Mouse (Mus musculus) CH12.LX (cell line): ENCODE measurements at regions not wholly inside any gene's neighbourhood (a gene's known extent, or its start where the extent isn't known, plus 50 kb on each side); places are given as distances from the start of the nearest gene placed in this dataset.

Experiments
- DNase-seq: peaks from one replicate; pipeline ENCODE4 v3.0.0-alpha.2; 2013; ENCODE audit errors: extremely low read depth
- H3K27ac ChIP-seq: 2 replicates; pipeline ENCODE4 v1.5.1; 2012; ENCODE audit warnings: low read depth, mild to moderate bottlenecking, control low read depth, moderate library complexity; ENCODE audit not compliant: insufficient read depth
- H3K27me3 ChIP-seq: replicated peaks from 2 replicates; pipeline ENCODE3; 2012; ENCODE audit warnings: inconsistent platforms
- H3K36me3 ChIP-seq, 2 experiments: replicated peaks in 1 of 2; 2 replicates each; pipeline versions ENCODE3 to v1.6.1; 2012; ENCODE audit warnings: inconsistent platforms in 1 of 2, low read length in 1 of 2, mild to moderate bottlenecking in 1 of 2, mixed read lengths in 1 of 2, moderate library complexity in 1 of 2; ENCODE audit not compliant: control insufficient read depth in 1 of 2, insufficient read depth in 1 of 2
- H3K4me1 ChIP-seq, 2 experiments: 2 replicates each; pipeline ENCODE4 v1.6.1; 2012; ENCODE audit warnings: inconsistent platforms in 1 of 2, moderate library complexity in 1 of 2; ENCODE audit not compliant: insufficient read depth in 2 of 2, control insufficient read depth in 1 of 2
- H3K4me2 ChIP-seq: 2 replicates; pipeline ENCODE4 v1.6.1; 2012; ENCODE audit warnings: low read depth, mild to moderate bottlenecking, control low read depth; ENCODE audit not compliant: poor library complexity, insufficient read depth, severe bottlenecking
- H3K4me3 ChIP-seq, 3 experiments: fragments of 150-350 bp in 1 of 3; sonication (generic) in 1 of 3; replicated peaks in 1 of 3; 2 replicates each; pipeline versions ENCODE3 to v1.5.1; 2011 to 2012; ENCODE audit warnings: low read depth in 2 of 3, low read length in 2 of 3, mild to moderate bottlenecking in 2 of 3, moderate library complexity in 2 of 3, control low read depth in 1 of 3, improper control_type of control experiment in 1 of 3, inconsistent platforms in 1 of 3, mixed read lengths in 1 of 3; ENCODE audit not compliant: poor library complexity in 1 of 3
- H3K79me2 ChIP-seq: replicated peaks from 2 replicates; pipeline ENCODE4 v1.6.1; 2012; ENCODE audit warnings: mild to moderate bottlenecking, moderate library complexity; ENCODE audit not compliant: control insufficient read depth, poor library complexity, insufficient read depth, severe bottlenecking; ENCODE audit errors: extremely low read depth
- H3K9ac ChIP-seq: 2 replicates; pipeline ENCODE4 v1.6.1; 2012; ENCODE audit warnings: low read depth, mild to moderate bottlenecking, control low read depth, moderate library complexity; ENCODE audit not compliant: insufficient read depth
- H3K9me3 ChIP-seq: replicated peaks from 2 replicates; pipeline ENCODE3; 2012; ENCODE audit warnings: low read length, inconsistent platforms, mixed read lengths
- BHLHE40 ChIP-seq: IDR thresholded peaks from 2 replicates; pipeline ENCODE4 v1.6.1; 2011; ENCODE audit warnings: mild to moderate bottlenecking, low read depth, low read length, improper control_type of control experiment
- CHD1 ChIP-seq: IDR thresholded peaks from 2 replicates; pipeline ENCODE4 v1.6.1; 2012; ENCODE audit warnings: low read depth, low read length, improper control_type of control experiment, inconsistent platforms
- CHD2 ChIP-seq: IDR thresholded peaks from 2 replicates; pipeline ENCODE4 v1.6.1; 2011; ENCODE audit warnings: low read length, improper control_type of control experiment
- CTCF ChIP-seq, 2 experiments: IDR thresholded peaks in 1 of 2; conservative IDR thresholded peaks in 1 of 2; 2 replicates each; pipeline ENCODE4 v1.5.1; 2011 to 2012; ENCODE audit warnings: low read depth in 2 of 2, low read length in 2 of 2, improper control_type of control experiment in 1 of 2, inconsistent platforms in 1 of 2, mild to moderate bottlenecking in 1 of 2, moderate library complexity in 1 of 2
- E2F4 ChIP-seq: IDR thresholded peaks from 2 replicates; pipeline ENCODE4 v1.6.1; 2011; ENCODE audit warnings: low read depth, low read length, improper control_type of control experiment; ENCODE audit not compliant: insufficient replicate concordance
- ELF1 ChIP-seq: IDR thresholded peaks from 2 replicates; pipeline ENCODE4 v1.6.1; 2014; ENCODE audit warnings: low read depth, mild to moderate bottlenecking, inconsistent platforms, low read length, improper control_type of control experiment
- EP300 ChIP-seq: IDR thresholded peaks from 2 replicates; pipeline ENCODE4 v1.6.1; 2011; ENCODE audit warnings: low read length, improper control_type of control experiment
- ETS1 ChIP-seq: conservative IDR thresholded peaks from 2 replicates; pipeline ENCODE4 v1.6.1; 2012; ENCODE audit warnings: low read depth, mild to moderate bottlenecking, inconsistent platforms, low read length, improper control_type of control experiment, moderate library complexity
- GABPA ChIP-seq: IDR thresholded peaks from 2 replicates; pipeline ENCODE4 v1.6.1; 2012; ENCODE audit warnings: low read depth, low read length, improper control_type of control experiment, inconsistent platforms; ENCODE audit not compliant: insufficient replicate concordance
- HCFC1 ChIP-seq: IDR thresholded peaks from 2 replicates; pipeline ENCODE4 v1.6.1; 2012; ENCODE audit warnings: low read depth, mild to moderate bottlenecking, inconsistent platforms, low read length, improper control_type of control experiment
- IRF4 ChIP-seq: IDR thresholded peaks from 2 replicates; pipeline ENCODE4 v1.6.1; 2014; ENCODE audit warnings: low read depth, mild to moderate bottlenecking, inconsistent platforms, low read length, improper control_type of control experiment
- JUN ChIP-seq: IDR thresholded peaks from 2 replicates; pipeline ENCODE4 v1.6.1; 2011; ENCODE audit warnings: low read depth, mild to moderate bottlenecking, low read length, improper control_type of control experiment, moderate library complexity; ENCODE audit not compliant: insufficient read depth
- JUND ChIP-seq: conservative IDR thresholded peaks from 2 replicates; pipeline ENCODE4 v1.6.1; 2011; ENCODE audit warnings: low read depth, low read length, improper control_type of control experiment
- KAT2A ChIP-seq: IDR thresholded peaks from 2 replicates; pipeline ENCODE4 v1.6.1; 2012; ENCODE audit warnings: low read length, improper control_type of control experiment, inconsistent platforms; ENCODE audit not compliant: insufficient replicate concordance
- MAFK ChIP-seq: IDR thresholded peaks from 2 replicates; pipeline ENCODE4 v1.6.1; 2011; ENCODE audit warnings: low read length, improper control_type of control experiment; ENCODE audit not compliant: insufficient replicate concordance
- MAX ChIP-seq: IDR thresholded peaks from 2 replicates; pipeline ENCODE4 v1.6.1; 2011; ENCODE audit warnings: low read length, improper control_type of control experiment
- MAZ ChIP-seq: IDR thresholded peaks from 2 replicates; pipeline ENCODE4 v1.6.1; 2012; ENCODE audit warnings: low read depth, mild to moderate bottlenecking, inconsistent platforms, low read length, improper control_type of control experiment, moderate library complexity
- MEF2A ChIP-seq: IDR thresholded peaks from 2 replicates; pipeline ENCODE4 v1.6.1; 2014; ENCODE audit warnings: low read depth, mild to moderate bottlenecking, inconsistent platforms, low read length, improper control_type of control experiment, borderline replicate concordance
- MXI1 ChIP-seq: IDR thresholded peaks from 2 replicates; pipeline ENCODE4 v1.6.1; 2011; ENCODE audit warnings: mild to moderate bottlenecking, low read depth, low read length, improper control_type of control experiment
- MYC ChIP-seq: IDR thresholded peaks from 2 replicates; pipeline ENCODE4 v1.6.1; 2011; ENCODE audit warnings: low read depth, mild to moderate bottlenecking, improper control_type of control experiment, low read length
- NELFE ChIP-seq: IDR thresholded peaks from 2 replicates; pipeline ENCODE4 v1.6.1; 2011; ENCODE audit warnings: low read depth, low read length, improper control_type of control experiment
- NRF1 ChIP-seq: IDR thresholded peaks from 2 replicates; pipeline ENCODE4 v1.6.1; 2014; ENCODE audit warnings: low read depth, mild to moderate bottlenecking, inconsistent platforms, low read length, improper control_type of control experiment, moderate library complexity
- PAX5 ChIP-seq: IDR thresholded peaks from 2 replicates; pipeline ENCODE4 v1.6.1; 2012; ENCODE audit warnings: low read length, inconsistent platforms, mixed read lengths
- POLR2A ChIP-seq: IDR thresholded peaks from 2 replicates; pipeline ENCODE4 v1.6.1; 2011; ENCODE audit warnings: low read depth, mild to moderate bottlenecking, improper control_type of control experiment, low read length
- POLR2AphosphoS2 ChIP-seq: IDR thresholded peaks from 2 replicates; pipeline ENCODE4 v1.6.1; 2011; ENCODE audit warnings: low read depth, low read length, improper control_type of control experiment
- RAD21 ChIP-seq: IDR thresholded peaks from 2 replicates; pipeline ENCODE4 v1.6.1; 2011; ENCODE audit warnings: low read depth, mild to moderate bottlenecking, low read length, improper control_type of control experiment, moderate library complexity
- RCOR1 ChIP-seq: conservative IDR thresholded peaks from 2 replicates; pipeline ENCODE4 v1.6.1; 2012; ENCODE audit warnings: low read depth, mild to moderate bottlenecking, inconsistent platforms, low read length, improper control_type of control experiment
- SIN3A ChIP-seq: IDR thresholded peaks from 2 replicates; pipeline ENCODE4 v1.6.1; 2012; ENCODE audit warnings: low read length, improper control_type of control experiment, inconsistent platforms
- SMC3 ChIP-seq: IDR thresholded peaks from 2 replicates; pipeline ENCODE4 v1.6.1; 2011; ENCODE audit warnings: low read depth, low read length, improper control_type of control experiment
- TBP ChIP-seq: conservative IDR thresholded peaks from 2 replicates; pipeline ENCODE4 v1.6.1; 2011; ENCODE audit warnings: low read depth, low read length, improper control_type of control experiment
- TCF12 ChIP-seq: IDR thresholded peaks from 2 replicates; pipeline ENCODE4 v1.6.1; 2014; ENCODE audit warnings: low read depth, mild to moderate bottlenecking, inconsistent platforms, low read length, improper control_type of control experiment
- UBTF ChIP-seq: IDR thresholded peaks from 2 replicates; pipeline ENCODE4 v1.6.1; 2012; ENCODE audit warnings: low read depth, mild to moderate bottlenecking, inconsistent platforms, low read length, improper control_type of control experiment, moderate library complexity
- USF1 ChIP-seq: IDR thresholded peaks from 2 replicates; pipeline ENCODE4 v1.6.1; 2014; ENCODE audit warnings: low read depth, mild to moderate bottlenecking, inconsistent platforms, low read length, improper control_type of control experiment
- USF2 ChIP-seq: conservative IDR thresholded peaks from 2 replicates; pipeline ENCODE4 v1.6.1; 2011; ENCODE audit warnings: low read depth, low read length, improper control_type of control experiment
- ZC3H11A ChIP-seq: IDR thresholded peaks from 2 replicates; pipeline ENCODE4 v1.6.1; 2012; ENCODE audit warnings: low read depth, mild to moderate bottlenecking, inconsistent platforms, low read length, improper control_type of control experiment
- ZKSCAN1 ChIP-seq: IDR thresholded peaks from 2 replicates; pipeline ENCODE4 v1.6.1; 2012; ENCODE audit warnings: low read depth, inconsistent platforms, low read length, improper control_type of control experiment, borderline replicate concordance
- ZMIZ1 ChIP-seq: IDR thresholded peaks from 2 replicates; pipeline ENCODE4 v1.6.1; 2012; ENCODE audit warnings: low read depth, mild to moderate bottlenecking, inconsistent platforms, low read length, improper control_type of control experiment
- ZNF384 ChIP-seq: IDR thresholded peaks from 2 replicates; pipeline ENCODE4 v1.6.1; 2012; ENCODE audit warnings: low read depth, low read length, improper control_type of control experiment, inconsistent platforms
- dilution Hi-C: fragments of 300-500 bp; cut with MboI; formaldehyde crosslinking; loops from 2 replicates; pipeline ENCODE4 v1.14.3; 2020; ENCODE audit warnings: low sequenced_read_pairs; ENCODE audit not compliant: extremely low pct_unique_long_range_greater_than_20kb, extremely low pct_ligation_motif_present
- in situ Hi-C: fragments of 300-500 bp; cut with MboI; formaldehyde crosslinking; loops from 3 replicates; pipeline ENCODE4 v1.14.3; 2019; ENCODE audit warnings: low sequenced_read_pairs, low pct_ligation_motif_present, low pct_unique_long_range_greater_than_20kb, mixed read lengths

DNA sequence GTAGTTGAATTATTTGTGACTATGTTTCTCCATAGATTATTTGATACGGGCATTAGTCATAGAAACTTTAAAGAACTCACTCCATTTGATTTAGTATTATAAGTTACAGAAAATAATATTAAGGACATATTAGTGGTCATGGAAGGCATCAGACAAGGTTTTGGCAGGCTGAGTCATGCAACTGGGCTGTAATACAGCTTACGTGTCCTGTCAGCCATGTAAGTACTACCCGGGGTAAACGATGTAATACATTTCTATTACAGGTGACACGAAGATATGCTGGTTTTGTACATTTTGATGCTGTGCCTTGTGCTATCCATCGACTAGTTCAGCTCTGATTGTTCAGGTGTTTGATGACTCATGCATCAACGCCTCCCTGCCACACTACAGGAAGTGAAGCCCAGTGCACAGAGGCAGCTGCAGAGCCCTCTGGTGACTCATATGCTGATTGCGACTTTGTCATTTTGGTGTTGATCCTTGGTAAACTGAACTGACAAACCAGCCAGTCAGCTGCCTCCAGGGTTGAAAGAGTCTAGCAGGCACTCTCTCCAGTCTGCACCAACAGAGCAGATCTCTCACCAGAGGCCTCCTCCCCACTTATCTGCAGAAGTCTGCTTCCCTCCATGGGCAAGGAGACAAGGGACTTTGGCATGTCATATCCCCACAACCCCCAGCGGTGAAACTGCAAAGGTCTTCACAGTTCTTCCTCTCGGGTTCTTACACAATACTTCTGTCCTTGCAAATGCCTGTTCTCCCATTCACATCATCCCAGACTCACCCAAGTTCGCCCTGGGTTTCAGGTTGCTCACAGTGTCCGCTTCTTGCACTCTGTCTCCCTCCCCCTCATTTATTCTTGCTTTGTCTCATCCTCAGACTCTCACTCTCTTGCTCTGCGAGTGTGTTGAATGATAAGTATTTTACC lies 165.9 kb upstream of the Npy start:
- Histone ChIP-seq H3K4me2 (peak overlapping the region; percentile 22; the same call in 1 of the 2 replicates), H3K27me3 (no peaks in the 10 kb centered on the region), H3K27ac (no peak overlapping the region)
- TF ChIP-seq SIN3A, result peak; percentile 67; the same call in 1 of the 2 replicates
- peak; percentile 82 for TF ChIP-seq IRF4
- TF ChIP-seq TCF12, result peak; percentile 83
- TF ChIP-seq JUND, result peak; percentile 86
- TF ChIP-seq USF1, result no peak
- peak; percentile 78 for TF ChIP-seq JUN
- TF ChIP-seq MAX, result peak; percentile 84
- TF ChIP-seq ZMIZ1, result no peak
- TF ChIP-seq CHD2, result 0 out of 2 replicates have a peak, but pooled peaks have one; percentile 30
- TF ChIP-seq MAZ, result 0 out of 2 replicates have a peak, but pooled peaks have one; percentile 61
- no peak for TF ChIP-seq E2F4
- 0 out of 2 replicates have a peak, but pooled peaks have one; percentile 62 for TF ChIP-seq RCOR1
- TF ChIP-seq HCFC1, result peak; percentile 25; the same call in 1 of the 2 replicates
- no peak for TF ChIP-seq ZC3H11A
- TF ChIP-seq USF2, result no peak
- TF ChIP-seq POLR2AphosphoS2, result no peak
- TF ChIP-seq POLR2A, result no peak
- TF ChIP-seq BHLHE40, result peak; percentile 70
- no peak for TF ChIP-seq TBP
- TF ChIP-seq NELFE, result 0 out of 2 replicates have a peak, but pooled peaks have one; percentile 13
- no peak for TF ChIP-seq PAX5
- TF ChIP-seq ETS1, result peak; percentile 83
- TF ChIP-seq ZKSCAN1, result no peak
- TF ChIP-seq NRF1, result no peak
- TF ChIP-seq UBTF, result no peak
- no peak for TF ChIP-seq ZNF384
- peak; percentile 87 for TF ChIP-seq ELF1
- 0 out of 2 replicates have a peak, but pooled peaks have one; percentile 58 for TF ChIP-seq CHD1
- TF ChIP-seq CTCF (conservative IDR thresholded peaks at IDR 0.05 in 1 of 2, IDR thresholded peaks at IDR 0.05 in 1 of 2; ENCODE audit: low read depth in 2 of 2, low read length in 2 of 2), result peak in 1 of 2 experiments; percentile 70; a peak in 2 of 4 replicates
- peak; percentile 87 for TF ChIP-seq SMC3
- TF ChIP-seq EP300, result peak; percentile 79
- peak; percentile 60; the same call in 1 of the 2 replicates for TF ChIP-seq MXI1
- TF ChIP-seq MYC, result peak; percentile 69
- no peak for TF ChIP-seq GABPA
- peak; percentile 65; the same call in 1 of the 2 replicates for TF ChIP-seq MEF2A
- peak; percentile 63 for TF ChIP-seq RAD21
- no peak for TF ChIP-seq KAT2A
- 0 out of 2 replicates have a peak, but pooled peaks have one; percentile 54 for TF ChIP-seq MAFK
- TF ChIP-seq, all 38 proteins: peak for 23
- Histone ChIP-seq H3K4me3 (no peak overlapping the region), H3K4me1 (peaks cover 15 to 32% of the 10 kb centered on the region in 2 experiments), H3K9ac (no peak overlapping the region), H3K36me3 (no peaks in the 10 kb centered on the region), H3K79me2 (no peaks in the 10 kb centered on the region), H3K9me3 (no peaks in the 10 kb centered on the region)
- DNase-seq, result peak; percentile 88
- in situ Hi-C loops, result no loop called here
- dilution Hi-C loops, result no loop called here
